Mouse (Mus musculus): Measurements from ENCODE around the gene Slmap. TPM values are rescaled to one million over a fixed set of nuclear protein-coding genes. Genes with fewer than 3 reads are reported as not detected.
A peak's percentile ranks its signal among the peaks of the same experiment; 100 is the strongest.
"Not testable (repeated sequence)": the region's sequence is repeated elsewhere in the genome, so short reads cannot be mapped to it uniquely, and the experiment has no call there.

Gene Slmap
- polyA plus RNA-seq (2015; fragmentation: Nextera tagmentation; extraction: Ambion mirVana) = 16.8 and 19.6 TPM in 2 replicates

GRCm38 (mm10) chr14:26534757-26535479, at the start of gene Slmap:
TSS of gene Slmap (minus strand) at chr14:26534931.
- DNase-seq (ENCODE audit: low spot score) = peak; percentile 100

GRCm38 (mm10) chr14:26583645-26584044, 48.9 kb upstream of the Slmap start:
- no peak for DNase-seq (ENCODE audit: low spot score)

- DNase-seq (ENCODE audit: low spot score) = peak; percentile 90
Observed at GRCm38 (mm10) chr14:26579346-26580343, 44.9 kb upstream of the Slmap start.

GRCm38 (mm10) chr14:26578791-26579191, 44.1 kb upstream of the Slmap start:
- no peak for DNase-seq (ENCODE audit: low spot score)

GRCm38 (mm10) chr14:26576255-26576780, 41.6 kb upstream of the Slmap start:
- no peak for DNase-seq (ENCODE audit: low spot score)

GRCm38 (mm10) chr14:26573556-26573955, 38.8 kb upstream of the Slmap start, which contains the start of gene Dennd6a:
TSS of gene Dennd6a (plus strand) at chr14:26573856.
- DNase-seq (ENCODE audit: low spot score) = not testable (repeated sequence)

GRCm38 (mm10) chr14:26571951-26572675, 37.4 kb upstream of the Slmap start:
- DNase-seq (ENCODE audit: low spot score) = no peak

GRCm38 (mm10) chr14:26569880-26570279, 35.1 kb upstream of the Slmap start:
- DNase-seq (ENCODE audit: low spot score) = no peak

GRCm38 (mm10) chr14:26562247-26562646, 27.5 kb upstream of the Slmap start:
- no peak for DNase-seq (ENCODE audit: low spot score)

GRCm38 (mm10) chr14:26558536-26558935, 23.8 kb upstream of the Slmap start:
- no peak for DNase-seq (ENCODE audit: low spot score)

- no peak for DNase-seq (ENCODE audit: low spot score)
Observed at GRCm38 (mm10) chr14:26557581-26557980, 22.9 kb upstream of the Slmap start.

GRCm38 (mm10) chr14:26552853-26553252, 18.1 kb upstream of the Slmap start:
- no peak for DNase-seq (ENCODE audit: low spot score)

- DNase-seq (ENCODE audit: low spot score) = no peak
Observed at GRCm38 (mm10) chr14:26552441-26552840, 17.7 kb upstream of the Slmap start.

GRCm38 (mm10) chr14:26550712-26551111, 16.0 kb upstream of the Slmap start:
- no peak for DNase-seq (ENCODE audit: low spot score)

GRCm38 (mm10) chr14:26547516-26548488, 13.1 kb upstream of the Slmap start:
- no peak for DNase-seq (ENCODE audit: low spot score)

- no peak for DNase-seq (ENCODE audit: low spot score)
Observed at GRCm38 (mm10) chr14:26542136-26542535, 7.4 kb upstream of the Slmap start.

GRCm38 (mm10) chr14:26540577-26540976, 5.8 kb upstream of the Slmap start:
- no peak for DNase-seq (ENCODE audit: low spot score)

GRCm38 (mm10) chr14:26539241-26539640, 4.5 kb upstream of the Slmap start:
- DNase-seq (ENCODE audit: low spot score) = no peak

- DNase-seq (ENCODE audit: low spot score) = peak; percentile 56
Observed at GRCm38 (mm10) chr14:26533821-26534756, 642 bp downstream of the Slmap start.
